Mouse (Mus musculus) neural tube, embryonic 15.5 days (tissue): Measurements from ENCODE around the gene Epb41l2. TPM values are rescaled to one million over a fixed set of nuclear protein-coding genes. Genes with fewer than 3 reads are reported as not detected.

ENCODE experiments used
- ATAC-seq: fragments of 200-750 bp; cut with Nextera tagmentation; 2 replicates; pipeline ENCODE4 v1.8.0; 2017; ENCODE audit warnings: mild to moderate bottlenecking, moderate TSS enrichment, moderate library complexity; ENCODE audit not compliant: low FRiP score
- H3K27ac ChIP-seq: fragments of 300-500 bp; sonication (generic); replicated peaks from 2 replicates; pipeline ENCODE4 v1.5.1; 2015; ENCODE audit warnings: mild to moderate bottlenecking, inconsistent platforms
- H3K27me3 ChIP-seq: fragments of 300-500 bp; sonication (generic); replicated peaks from 2 replicates; pipeline ENCODE4 v1.6.1; 2015; ENCODE audit warnings: inconsistent platforms
- H3K36me3 ChIP-seq: fragments of 300-500 bp; sonication (generic); 2 replicates; pipeline ENCODE4 v1.6.1; 2015; ENCODE audit warnings: inconsistent platforms
- H3K4me1 ChIP-seq: fragments of 300-500 bp; sonication (generic); 2 replicates; pipeline ENCODE4 v1.6.1; 2015; ENCODE audit warnings: inconsistent platforms
- H3K4me2 ChIP-seq: fragments of 300-500 bp; sonication (generic); 2 replicates; pipeline ENCODE4 v1.6.1; 2015; ENCODE audit warnings: inconsistent platforms, mild to moderate bottlenecking, moderate library complexity
- H3K4me3 ChIP-seq: fragments of 300-500 bp; sonication (generic); replicated peaks from 2 replicates; pipeline ENCODE4 v1.5.1; 2015; ENCODE audit warnings: mild to moderate bottlenecking, inconsistent platforms
- H3K9ac ChIP-seq: fragments of 300-500 bp; sonication (generic); replicated peaks from 2 replicates; pipeline ENCODE4 v1.6.1; 2015; ENCODE audit warnings: mild to moderate bottlenecking, inconsistent platforms
- H3K9me3 ChIP-seq: fragments of 300-500 bp; sonication (generic); replicated peaks from 2 replicates; pipeline ENCODE4 v1.6.1; 2016; ENCODE audit warnings: inconsistent platforms
- WGBS: fragments of 180-500 bp; shearing (Covaris S2); methylation state at CpG from one replicate; pipeline ENCODE4 v1.1.7; 2015; ENCODE audit warnings: mixed read lengths; 5-methylcytosine and 5-hydroxymethylcytosine counted together
- polyA plus RNA-seq: library from polyadenylated mRNA; unstranded; fragments of >200 nt; fragmentation: Nextera tagmentation; extraction: Ambion mirVana; gene quantifications from 2 replicates; pipeline ENCODE4 v1.2.1, GENCODE M21; 2015

Epb41l2 gene
- polyA plus RNA-seq, 1 experiment from 2014 or later = 27.7 TPM

DNA sequence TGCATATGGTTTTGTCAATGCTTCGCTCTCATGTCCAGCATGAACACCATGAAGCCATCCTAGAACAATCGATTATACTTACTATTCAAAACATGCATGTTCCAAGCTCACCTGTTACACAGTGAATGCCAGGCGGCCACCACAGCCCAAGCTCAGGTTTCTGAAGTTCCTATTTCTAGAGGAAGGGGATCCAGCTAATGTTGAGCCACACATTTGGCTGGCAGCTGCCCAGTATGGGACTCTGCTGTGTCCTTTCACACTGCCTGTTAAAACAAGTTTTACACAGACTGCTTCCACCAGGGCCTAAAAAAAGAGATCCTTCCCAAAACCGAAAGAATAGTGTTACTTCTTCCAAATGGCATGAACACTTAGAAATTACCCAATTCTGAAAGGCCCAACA is 167.0 kb downstream of the Epb41l2 start:
- Histone ChIP-seq H3K4me1 (0 out of 2 replicates have a peak, but pooled peaks cover 4% of the 10 kb centered on the region), H3K27me3 (no peaks in the 10 kb centered on the region), H3K36me3 (no peaks in the 10 kb centered on the region), H3K9me3 (no peaks in the 10 kb centered on the region), H3K4me2 (no peak overlapping the region), H3K9ac (no peak overlapping the region), H3K27ac (no peak overlapping the region), H3K4me3 (no peak overlapping the region)
- ATAC-seq = no peak
- 95% methylated on average over 4 of the region's 4 CpGs for WGBS

DNA sequence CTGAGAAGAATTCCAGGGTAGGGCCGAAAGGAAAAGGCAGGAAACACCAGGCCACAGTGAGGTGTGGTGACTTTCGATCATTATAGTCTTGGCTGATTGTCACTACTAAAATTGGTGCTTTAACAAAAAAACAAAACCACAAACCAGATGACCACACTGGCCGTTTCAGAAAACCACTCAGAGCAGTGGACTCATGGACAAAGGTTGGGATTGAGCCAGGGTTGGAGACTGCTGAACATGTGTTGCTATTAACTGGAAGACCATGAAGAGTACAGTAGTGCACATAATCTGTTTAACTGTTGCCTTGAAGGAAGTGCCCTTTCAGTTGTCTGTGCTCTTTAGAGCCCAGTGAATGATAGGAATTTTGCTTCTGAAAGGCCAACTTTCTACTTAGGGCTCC is 167.5 kb downstream of the Epb41l2 start:
- no peak for ATAC-seq
- 0 out of 2 replicates have a peak, but pooled peaks cover 6% of the 10 kb centered on the region for H3K4me1 ChIP-seq
- 78% methylated on average over 3 of the region's 3 CpGs for WGBS

DNA sequence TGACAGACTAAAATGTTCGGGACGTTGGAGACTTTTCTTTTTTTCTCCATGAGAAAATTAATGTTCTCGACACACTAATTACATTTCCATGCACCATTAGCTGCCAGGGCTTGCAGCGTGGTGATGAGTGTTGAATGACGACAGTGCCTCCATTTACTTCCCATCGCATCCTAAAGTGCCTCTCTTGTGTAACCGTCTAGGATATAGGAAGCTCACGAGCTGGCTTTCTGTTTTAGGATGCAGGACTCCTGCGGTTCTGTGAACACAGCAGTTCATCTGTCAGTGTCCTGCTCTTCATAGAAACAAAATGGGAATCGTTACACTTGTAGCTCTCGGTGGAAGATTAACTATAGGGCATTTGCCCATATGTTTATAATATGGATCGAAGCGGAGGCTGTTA is 171.7 kb downstream of the Epb41l2 start:
- Histone ChIP-seq H3K27ac (no peak overlapping the region), H3K4me2 (no peak overlapping the region), H3K9ac (no peak overlapping the region), H3K9me3 (no peaks in the 10 kb centered on the region), H3K4me3 (no peak overlapping the region), H3K4me1 (0 out of 2 replicates have a peak, but pooled peaks cover 6% of the 10 kb centered on the region), H3K36me3 (no peaks in the 10 kb centered on the region), H3K27me3 (no peaks in the 10 kb centered on the region)
- WGBS = 32% methylated on average over 13 of the region's 13 CpGs
- no peak for ATAC-seq

More for the DNA sequence above, 167.5 kb downstream of the Epb41l2 start:
- H3K4me2 ChIP-seq = no peak overlapping the region
- no peak overlapping the region for H3K27ac ChIP-seq
- H3K9me3 ChIP-seq = no peaks in the 10 kb centered on the region
- H3K36me3 ChIP-seq = no peaks in the 10 kb centered on the region
- no peaks in the 10 kb centered on the region for H3K27me3 ChIP-seq
- H3K9ac ChIP-seq = no peak overlapping the region
- no peak overlapping the region for H3K4me3 ChIP-seq

DNA sequence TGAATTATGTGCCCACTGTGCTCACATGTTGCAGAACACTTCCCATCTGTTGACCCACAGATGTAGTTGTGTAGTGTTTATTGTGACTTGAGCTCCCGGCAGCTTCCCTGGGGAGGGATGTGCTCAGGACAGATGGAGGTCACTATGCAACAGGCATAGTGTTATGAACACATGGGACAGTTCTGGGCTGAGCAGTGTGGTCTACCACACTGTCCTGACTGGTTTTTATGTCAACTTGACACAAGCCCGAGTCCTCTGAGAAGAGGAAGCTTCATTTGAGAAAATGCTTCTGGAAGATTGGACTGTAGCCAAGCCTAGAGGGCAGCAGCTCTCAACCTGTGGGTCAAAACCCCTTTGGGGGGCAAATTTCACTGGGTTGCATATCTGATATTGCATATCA is 173.5 kb downstream of the Epb41l2 start:
- H3K4me3 ChIP-seq = no peak overlapping the region
- no peak overlapping the region for H3K4me2 ChIP-seq
- no peaks in the 10 kb centered on the region for H3K36me3 ChIP-seq
- H3K27me3 ChIP-seq = no peaks in the 10 kb centered on the region
- H3K9ac ChIP-seq = no peak overlapping the region
- 69% methylated on average over 2 of the region's 2 CpGs for WGBS
- 0 out of 2 replicates have a peak, but pooled peaks cover 6% of the 10 kb centered on the region for H3K4me1 ChIP-seq
- no peak for ATAC-seq
- H3K9me3 ChIP-seq = no peaks in the 10 kb centered on the region
- no peak overlapping the region for H3K27ac ChIP-seq

DNA sequence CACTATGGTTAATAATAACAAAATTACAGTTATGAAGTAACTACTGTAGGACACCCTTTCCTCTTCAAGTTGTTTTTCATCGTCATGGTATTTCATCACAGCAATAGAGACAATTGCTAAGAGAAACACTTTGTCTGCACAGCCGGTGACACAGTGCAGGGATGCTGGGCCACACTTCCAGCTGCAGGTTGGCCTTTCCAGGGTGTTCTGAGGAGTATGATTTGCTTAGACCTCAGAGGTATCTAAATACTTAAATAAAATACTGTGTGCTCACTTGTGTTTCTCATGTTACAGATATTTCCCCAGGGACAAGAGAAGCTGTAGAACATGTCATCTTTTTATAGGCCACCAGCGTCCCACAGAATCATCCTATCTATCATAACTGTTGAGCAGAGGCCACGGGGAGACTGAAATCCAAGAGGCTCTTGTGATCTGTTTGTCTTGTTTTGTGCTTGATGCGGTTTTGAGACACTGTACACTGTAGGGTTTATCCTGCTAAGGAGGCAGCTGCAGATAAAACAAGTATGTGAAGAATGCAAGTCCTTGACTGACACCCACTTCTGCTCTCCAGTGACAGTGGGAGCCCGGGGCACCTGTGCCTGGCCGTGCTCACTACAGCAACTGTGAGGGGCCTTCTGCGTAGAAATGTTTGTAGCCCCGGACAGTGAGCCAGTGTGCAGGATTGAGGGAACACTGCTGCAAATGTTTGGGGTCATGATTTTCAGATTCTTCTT is 174.1 kb downstream of the Epb41l2 start:
- Histone ChIP-seq H3K27me3 (no peaks in the 10 kb centered on the region), H3K36me3 (no peaks in the 10 kb centered on the region), H3K9ac (no peak overlapping the region), H3K27ac (no peak overlapping the region), H3K4me1 (0 out of 2 replicates have a peak, but pooled peaks cover 6% of the 10 kb centered on the region), H3K9me3 (no peaks in the 10 kb centered on the region), H3K4me2 (no peak overlapping the region), H3K4me3 (no peak overlapping the region)
- 80% methylated on average over 9 of the region's 9 CpGs for WGBS
- no peak for ATAC-seq

DNA sequence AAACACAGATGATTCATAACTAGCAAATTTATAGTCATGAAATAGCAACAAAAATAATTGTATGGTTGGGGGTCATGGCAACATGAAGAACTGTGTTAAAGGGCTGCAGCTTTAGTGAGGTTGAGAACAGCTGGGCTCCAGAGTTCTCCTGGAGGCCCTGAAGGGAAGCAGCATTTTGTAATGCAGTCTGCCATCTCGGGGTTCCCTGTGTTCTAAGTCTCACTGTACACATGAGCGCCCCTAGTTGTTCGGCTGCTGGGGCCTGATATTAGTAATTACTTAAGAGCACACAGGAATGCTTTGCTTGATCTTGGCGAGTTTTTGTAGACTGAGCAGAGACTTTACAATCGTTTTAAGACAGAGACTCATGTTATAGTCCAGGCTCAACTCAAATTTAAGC is 174.9 kb downstream of the Epb41l2 start:
- Histone ChIP-seq H3K4me3 (no peak overlapping the region), H3K9me3 (no peaks in the 10 kb centered on the region), H3K27ac (no peak overlapping the region), H3K4me1 (0 out of 2 replicates have a peak, but pooled peaks cover 6% of the 10 kb centered on the region), H3K36me3 (no peaks in the 10 kb centered on the region), H3K27me3 (no peaks in the 10 kb centered on the region), H3K4me2 (no peak overlapping the region), H3K9ac (no peak overlapping the region)
- 86% methylated on average over 5 of the region's 5 CpGs for WGBS
- no peak for ATAC-seq

DNA sequence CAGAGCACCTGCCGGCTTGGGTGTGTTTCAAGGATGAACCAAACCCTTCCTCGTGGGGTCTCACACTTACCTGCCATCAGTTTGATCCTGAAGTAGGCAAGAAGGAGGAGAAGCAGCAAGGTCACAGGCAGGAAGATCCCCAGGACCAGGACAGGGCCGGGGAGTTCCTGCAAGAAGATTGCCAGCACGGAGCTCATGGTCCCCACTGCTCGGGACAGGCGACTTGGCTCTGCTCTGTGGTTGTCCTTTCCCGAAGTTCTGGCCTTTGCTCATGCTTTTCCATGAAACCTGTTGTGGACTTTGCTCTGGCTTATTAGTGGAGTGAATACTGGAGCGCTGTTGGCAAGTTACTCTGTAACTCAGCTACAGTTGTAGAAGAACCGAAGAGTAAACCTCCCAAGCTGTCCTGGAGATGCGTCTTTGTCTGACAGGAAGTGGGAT is 176.3 kb downstream of the Epb41l2 start, which contains the start of gene Smlr1:
Smlr1 (minus strand) TSS at position 377 of the 441 bp plus-strand sequence.
- 95% methylated on average over 10 of the region's 10 CpGs for WGBS
- Histone ChIP-seq H3K9ac (no peak within 1 kb of the TSS), H3K27ac (no peak within 1 kb of the TSS), H3K4me2 (no peak within 1 kb of the TSS), H3K9me3 (no peaks in the 10 kb centered on the region), H3K4me3 (no peak within 1 kb of the TSS), H3K4me1 (0 out of 2 replicates have a peak, but pooled peaks cover 6% of the 10 kb centered on the region), H3K36me3 (no peaks in the 10 kb centered on the region), H3K27me3 (no peaks in the 10 kb centered on the region)
- ATAC-seq = no peak

DNA sequence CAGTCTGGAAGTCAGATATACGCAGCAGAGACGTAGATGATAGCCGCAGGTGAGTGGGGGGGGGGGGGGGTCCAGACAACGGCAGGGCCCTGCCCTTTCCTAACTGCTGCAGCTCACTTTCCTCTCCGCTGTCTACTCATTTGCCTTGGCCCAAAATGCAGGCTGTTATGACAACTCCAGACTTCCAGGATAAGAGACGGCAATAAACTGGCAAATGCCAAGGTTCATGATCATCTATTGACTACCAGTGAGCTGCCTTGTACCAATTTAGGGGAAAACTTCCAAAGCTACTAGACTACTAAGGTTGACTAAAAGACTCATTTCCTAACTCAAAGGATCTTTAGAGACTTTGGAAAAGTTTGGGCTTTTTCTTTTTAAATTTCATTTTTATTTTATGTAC is 177.0 kb downstream of the Epb41l2 start:
- H3K9ac ChIP-seq = no peak overlapping the region
- no peak overlapping the region for H3K4me3 ChIP-seq
- no peak overlapping the region for H3K4me2 ChIP-seq
- 0 out of 2 replicates have a peak, but pooled peaks cover 2% of the 10 kb centered on the region for H3K4me1 ChIP-seq
- H3K27me3 ChIP-seq = no peaks in the 10 kb centered on the region
- no peak overlapping the region for H3K27ac ChIP-seq
- WGBS = 98% methylated on average over 6 of the region's 6 CpGs
- H3K9me3 ChIP-seq = no peaks in the 10 kb centered on the region
- H3K36me3 ChIP-seq = no peaks in the 10 kb centered on the region
- ATAC-seq = no peak

DNA sequence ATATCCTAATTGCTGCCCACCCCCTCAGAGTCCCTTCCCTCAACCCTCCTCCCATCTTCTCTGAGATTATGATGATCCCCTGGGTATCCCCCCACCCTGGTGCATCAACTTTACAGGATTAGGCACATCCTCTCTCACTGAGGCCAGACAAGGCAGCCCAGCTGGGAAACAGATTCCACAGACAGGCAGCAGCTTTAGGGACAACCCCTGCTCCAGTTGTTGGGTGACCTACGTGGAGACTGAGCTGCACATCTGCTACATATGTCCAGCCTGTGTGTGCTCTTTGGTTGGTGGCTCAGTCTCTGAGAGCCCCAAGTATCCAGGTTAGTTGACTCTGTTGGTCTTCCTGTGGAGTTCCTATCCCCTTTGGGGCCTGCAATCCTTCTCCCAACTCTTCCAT is 179.1 kb downstream of the Epb41l2 start:
- no peaks in the 10 kb centered on the region for H3K27me3 ChIP-seq
- H3K9ac ChIP-seq = no peak overlapping the region
- 93% methylated on average over 1 of the region's 1 CpGs for WGBS
- no peaks in the 10 kb centered on the region for H3K36me3 ChIP-seq
- H3K4me1 ChIP-seq = no peaks in the 10 kb centered on the region
- H3K9me3 ChIP-seq = no peaks in the 10 kb centered on the region
- no peak for ATAC-seq
- no peak overlapping the region for H3K4me2 ChIP-seq
- no peak overlapping the region for H3K27ac ChIP-seq
- no peak overlapping the region for H3K4me3 ChIP-seq

DNA sequence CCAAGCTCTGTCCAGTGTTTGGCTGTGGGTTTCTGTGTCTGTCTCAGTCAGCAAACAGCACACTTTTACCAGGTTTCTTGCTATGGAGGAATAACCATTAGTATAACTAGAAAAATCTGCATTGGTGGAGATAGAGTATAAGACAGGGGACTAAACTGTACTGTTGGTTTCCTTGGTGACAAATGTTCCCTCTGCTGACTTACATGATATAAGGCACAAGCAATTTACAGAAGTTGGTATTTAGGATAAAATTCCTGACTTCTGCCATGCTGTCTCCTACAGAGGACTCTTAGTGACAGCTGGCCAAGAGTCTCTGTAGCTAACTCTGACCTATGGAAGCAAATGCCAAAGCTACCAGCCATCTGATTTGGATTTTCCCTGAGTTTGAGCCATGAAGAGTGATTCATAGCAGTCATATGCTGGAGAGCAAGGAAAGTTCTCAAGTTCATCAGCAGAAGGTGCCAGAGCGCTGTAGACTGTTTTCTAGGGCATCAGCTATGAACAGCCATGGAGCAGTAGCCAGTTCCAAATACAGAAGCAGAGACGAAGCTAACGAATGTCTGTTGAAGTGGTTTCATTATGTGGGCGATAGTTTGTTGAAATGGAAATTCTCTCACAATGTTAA is 179.7 kb downstream of the Epb41l2 start:
- H3K4me1 ChIP-seq = no peaks in the 10 kb centered on the region
- no peak overlapping the region for H3K27ac ChIP-seq
- WGBS = 81% methylated on average over 4 of the region's 4 CpGs
- H3K4me3 ChIP-seq = no peak overlapping the region
- H3K9me3 ChIP-seq = no peaks in the 10 kb centered on the region
- no peaks in the 10 kb centered on the region for H3K36me3 ChIP-seq
- H3K4me2 ChIP-seq = no peak overlapping the region
- no peaks in the 10 kb centered on the region for H3K27me3 ChIP-seq
- H3K9ac ChIP-seq = no peak overlapping the region
- ATAC-seq = no peak

DNA sequence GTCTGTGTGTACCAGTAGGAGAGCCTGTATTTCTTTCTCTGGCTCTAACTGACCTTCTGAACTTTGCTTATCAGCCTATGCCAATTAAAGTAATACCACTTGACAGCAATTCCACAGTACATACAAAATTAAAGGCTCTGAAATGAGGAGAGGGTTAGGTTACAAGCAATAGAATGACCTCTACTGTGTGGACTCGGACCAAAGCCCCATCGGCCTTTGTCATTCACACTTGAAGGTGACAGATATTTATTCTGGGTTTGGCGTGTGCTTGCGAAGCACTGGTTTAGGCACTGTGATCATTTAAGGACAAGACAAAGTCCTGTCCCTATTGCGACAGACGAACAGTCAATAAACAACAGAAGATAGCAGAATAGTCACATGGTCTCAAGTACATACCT is 180.2 kb downstream of the Epb41l2 start:
- H3K9ac ChIP-seq = no peak overlapping the region
- no peak overlapping the region for H3K4me2 ChIP-seq
- H3K9me3 ChIP-seq = no peaks in the 10 kb centered on the region
- no peak overlapping the region for H3K4me3 ChIP-seq
- ATAC-seq = no peak
- 87% methylated on average over 6 of the region's 6 CpGs for WGBS
- no peak overlapping the region for H3K27ac ChIP-seq
- H3K4me1 ChIP-seq = no peaks in the 10 kb centered on the region
- H3K36me3 ChIP-seq = no peaks in the 10 kb centered on the region
- no peaks in the 10 kb centered on the region for H3K27me3 ChIP-seq

DNA sequence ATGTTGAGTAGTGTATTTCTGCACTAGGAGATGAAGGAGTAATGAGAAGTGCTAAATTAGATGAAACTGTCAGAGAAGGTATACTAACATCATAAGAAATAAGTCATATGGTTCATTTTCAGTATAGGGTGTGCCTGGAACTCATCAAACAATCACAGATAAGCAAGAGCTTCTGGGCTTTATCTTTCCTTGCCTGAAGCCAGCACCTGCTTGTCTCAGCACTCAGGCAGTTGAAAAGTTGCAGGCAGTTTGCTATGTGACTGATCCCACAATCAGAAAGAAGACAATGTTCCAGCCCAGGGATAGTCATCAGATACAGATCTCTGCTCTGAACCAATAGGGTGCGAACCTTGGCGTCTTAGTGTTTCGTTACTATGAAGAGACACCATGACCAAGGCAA is 181.5 kb downstream of the Epb41l2 start:
- H3K4me1 ChIP-seq = no peaks in the 10 kb centered on the region
- no peaks in the 10 kb centered on the region for H3K9me3 ChIP-seq
- no peaks in the 10 kb centered on the region for H3K36me3 ChIP-seq
- no peak overlapping the region for H3K4me2 ChIP-seq
- H3K27ac ChIP-seq = no peak overlapping the region
- H3K9ac ChIP-seq = no peak overlapping the region
- no peak overlapping the region for H3K4me3 ChIP-seq
- WGBS = 98% methylated on average over 3 of the region's 3 CpGs
- H3K27me3 ChIP-seq = no peaks in the 10 kb centered on the region
- no peak for ATAC-seq
